Mouse (Mus musculus): ENCODE data around the gene Usp46.

Gene Usp46

DNA sequence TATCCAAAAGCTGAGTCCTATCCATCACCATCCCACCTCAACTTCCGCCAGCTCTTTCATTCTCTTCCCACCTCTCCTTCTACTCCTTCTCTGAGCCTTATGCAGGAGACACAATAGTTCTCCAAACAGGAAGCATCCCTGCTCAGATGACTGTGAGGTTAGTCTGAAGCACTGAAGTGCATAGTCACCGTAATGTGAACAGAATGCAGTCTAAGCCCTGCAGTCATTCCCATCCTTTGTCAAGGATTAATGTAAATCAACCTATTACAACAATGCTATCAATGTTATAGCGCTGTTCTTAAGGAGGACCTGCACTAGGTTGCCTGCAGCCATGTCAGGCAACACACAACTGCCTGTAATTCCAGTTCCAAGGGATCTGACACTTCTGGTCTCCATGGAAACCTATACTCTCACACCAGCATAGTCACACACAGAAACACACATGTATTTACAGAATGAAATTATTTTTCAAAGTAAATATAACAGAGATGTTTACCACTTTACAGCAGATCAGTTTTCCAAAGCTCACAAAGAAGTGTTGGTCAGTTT, 115.1 kb downstream of the Usp46 start:
- no peak for DNase-seq (ENCODE audit: low read depth, low spot score)

DNA sequence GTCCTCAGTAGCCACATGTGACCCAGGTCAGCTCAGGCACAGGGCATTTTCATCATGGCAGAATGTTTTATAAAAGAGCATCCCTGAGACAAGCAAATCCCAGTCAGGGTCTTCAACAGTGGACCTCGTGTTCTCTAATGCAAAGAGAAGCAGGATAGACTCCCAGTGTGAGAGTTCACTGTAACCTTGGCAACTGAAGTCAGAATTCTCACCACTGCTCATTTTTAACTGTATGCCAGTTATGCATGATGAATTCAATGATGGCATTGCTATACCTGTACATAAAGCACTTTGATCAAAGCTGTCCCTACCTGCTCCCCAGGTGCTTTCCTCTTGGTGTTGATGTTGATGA, 116.6 kb downstream of the Usp46 start:
- DNase-seq (ENCODE audit: low read depth, low spot score): no peak

DNA sequence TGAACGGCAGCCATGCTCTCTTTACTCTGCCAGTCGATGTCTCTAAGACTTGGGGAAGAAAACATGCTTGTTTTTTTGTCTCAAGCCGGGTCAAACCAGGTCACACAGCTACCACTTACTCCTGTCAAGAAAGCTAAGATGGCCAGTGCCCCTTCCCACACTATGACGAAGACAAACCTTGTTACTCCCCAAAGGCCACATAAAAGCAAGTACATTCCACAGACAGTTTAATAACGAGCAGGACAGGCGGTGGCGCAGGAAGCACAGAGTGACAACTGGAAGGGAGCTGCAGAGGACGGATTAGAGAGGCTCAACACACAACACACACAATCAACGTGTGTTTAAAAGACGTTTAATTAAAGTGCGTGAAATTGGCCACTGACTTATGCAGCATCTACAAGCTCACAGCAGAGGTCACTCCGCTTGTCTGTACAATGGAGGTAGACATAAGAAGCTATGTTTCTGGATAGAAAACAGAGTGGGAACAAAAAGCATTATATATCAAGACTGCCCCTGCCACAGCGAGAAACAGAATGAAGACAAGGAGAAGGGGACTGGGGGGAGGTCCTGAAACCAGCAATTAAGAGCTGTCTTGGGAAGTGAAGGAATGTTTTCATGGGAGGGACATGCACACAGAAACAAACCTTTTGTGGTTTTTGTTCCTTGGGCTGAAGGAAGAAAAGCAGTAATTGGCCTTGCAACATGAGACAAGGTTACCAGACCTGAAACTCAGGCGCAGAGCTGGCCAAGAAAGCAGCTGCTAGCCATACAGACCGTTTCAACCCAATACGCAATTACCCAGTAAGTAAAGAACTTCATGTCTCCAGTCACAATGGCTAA, 117.2 kb downstream of the Usp46 start:
- DNase-seq (ENCODE audit: low read depth, low spot score): no peak

Data from ES-CJ7 (cell line).